Mouse (Mus musculus) c-Kit-negative CD71-positive TER-119-positive erythroid progenitor cells, embryonic 14.5 days (primary cell): ENCODE measurements around the gene Vwa5b1.

ENCODE experiments used
- DNase-seq: peaks from one replicate; pipeline ENCODE4 v3.0.0-alpha.2; 2013; ENCODE audit warnings: low read depth, low spot score

The Vwa5b1 gene

GRCm38 (mm10) chr4:138578406-138578805 lies 57.3 kb downstream of the Vwa5b1 start:
- no peak for DNase-seq

- no peak for DNase-seq
Measured at GRCm38 (mm10) chr4:138576661-138577060, 59.0 kb downstream of the Vwa5b1 start.

- no peak for DNase-seq
Measured at GRCm38 (mm10) chr4:138574800-138575606, 60.7 kb downstream of the Vwa5b1 start.

GRCm38 (mm10) chr4:138569928-138570327 lies 65.8 kb downstream of the Vwa5b1 start:
- no peak for DNase-seq

- DNase-seq = no peak
Measured at GRCm38 (mm10) chr4:138568275-138568674, 67.4 kb downstream of the Vwa5b1 start.

GRCm38 (mm10) chr4:138561986-138562385 lies 73.7 kb downstream of the Vwa5b1 start:
- peak; percentile 6 for DNase-seq

GRCm38 (mm10) chr4:138555531-138555930 lies 80.2 kb downstream of the Vwa5b1 start:
- no peak for DNase-seq

- no peak for DNase-seq
Measured at GRCm38 (mm10) chr4:138554934-138555333, 80.8 kb downstream of the Vwa5b1 start.

GRCm38 (mm10) chr4:138554302-138554701 lies 81.4 kb downstream of the Vwa5b1 start:
- no peak for DNase-seq

GRCm38 (mm10) chr4:138553516-138553933 lies 82.2 kb downstream of the Vwa5b1 start:
- DNase-seq = no peak

GRCm38 (mm10) chr4:138553116-138553515 lies 82.6 kb downstream of the Vwa5b1 start:
- DNase-seq = no peak

- DNase-seq = no peak
Measured at GRCm38 (mm10) chr4:138551601-138552000, 84.1 kb downstream of the Vwa5b1 start.

GRCm38 (mm10) chr4:138550557-138550956 lies 85.1 kb downstream of the Vwa5b1 start:
- no peak for DNase-seq

GRCm38 (mm10) chr4:138548960-138549359 lies 86.7 kb downstream of the Vwa5b1 start:
- DNase-seq = no peak

- DNase-seq = no peak
Measured at GRCm38 (mm10) chr4:138548124-138548561, 87.5 kb downstream of the Vwa5b1 start.

GRCm38 (mm10) chr4:138547556-138547955 lies 88.1 kb downstream of the Vwa5b1 start:
- DNase-seq = no peak

- DNase-seq = no peak
Measured at GRCm38 (mm10) chr4:138547041-138547440, 88.6 kb downstream of the Vwa5b1 start.

- DNase-seq = no peak
Measured at GRCm38 (mm10) chr4:138546241-138546640, 89.4 kb downstream of the Vwa5b1 start.

GRCm38 (mm10) chr4:138543177-138543576 lies 92.5 kb downstream of the Vwa5b1 start:
- DNase-seq = no peak

GRCm38 (mm10) chr4:138538084-138538449 lies 97.6 kb downstream of the Vwa5b1 start:
- no peak for DNase-seq

- DNase-seq = no peak
Measured at GRCm38 (mm10) chr4:138537210-138538083, 98.2 kb downstream of the Vwa5b1 start.

GRCm38 (mm10) chr4:138535610-138536009 lies 100.1 kb downstream of the Vwa5b1 start:
- DNase-seq = no peak

- DNase-seq = no peak
Measured at GRCm38 (mm10) chr4:138533877-138534276, 101.8 kb downstream of the Vwa5b1 start.
